Mouse (Mus musculus) 416B (cell line): ENCODE measurements at regions not wholly inside any gene's neighbourhood (a gene's known extent, or its start where the extent isn't known, plus 50 kb on each side); places are given as distances from the start of the nearest gene placed in this dataset.
"Not testable (repeated sequence)": the region's sequence is repeated elsewhere in the genome, so short reads cannot be mapped to it uniquely, and the experiment has no call there.

Experiments
- DNase-seq: peaks from one replicate; pipeline ENCODE4 v3.0.0; 2011; ENCODE audit warnings: low read depth

DNA sequence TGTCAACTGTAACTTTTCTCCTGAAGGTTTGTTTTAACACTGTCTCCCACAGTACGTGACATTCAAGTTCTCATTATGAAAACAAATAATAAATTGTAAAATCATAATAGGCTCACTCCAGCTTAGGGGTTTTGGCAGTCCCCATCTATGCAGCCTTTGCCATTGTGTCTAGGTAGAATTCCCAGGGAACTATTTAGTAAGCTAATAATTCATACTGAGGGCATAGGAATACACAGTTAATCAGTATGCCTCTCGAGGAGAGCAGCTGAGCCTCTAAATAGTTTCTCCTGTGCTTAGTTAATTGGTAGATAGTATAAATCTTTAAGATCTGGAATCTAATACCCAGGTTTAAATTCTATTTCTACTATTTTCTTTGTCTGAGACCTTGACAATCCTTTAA is 191.7 kb downstream of the Tprg start:
- no peak for DNase-seq

DNA sequence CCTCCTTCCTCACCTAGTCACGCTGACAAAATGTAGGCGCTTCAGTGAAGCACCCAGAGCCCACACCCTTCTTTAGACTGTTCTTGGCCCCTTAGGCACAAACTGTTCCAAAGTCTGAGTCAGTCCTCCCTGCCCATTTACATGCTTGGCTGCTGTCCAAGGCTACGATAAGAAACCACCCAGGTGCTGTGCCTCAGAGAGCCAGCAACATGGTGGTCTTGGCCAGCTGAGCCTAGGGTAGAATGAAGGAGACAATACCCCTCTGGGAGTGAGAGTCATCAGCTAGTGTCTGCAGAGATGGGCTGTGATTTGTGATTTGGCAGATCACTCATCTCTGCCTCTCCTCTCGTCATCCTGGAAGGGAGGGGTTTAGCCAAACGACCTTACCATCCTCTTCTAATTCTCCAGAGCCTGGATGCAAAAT is 197.2 kb downstream of the Tprg start:
- DNase-seq: no peak

DNA sequence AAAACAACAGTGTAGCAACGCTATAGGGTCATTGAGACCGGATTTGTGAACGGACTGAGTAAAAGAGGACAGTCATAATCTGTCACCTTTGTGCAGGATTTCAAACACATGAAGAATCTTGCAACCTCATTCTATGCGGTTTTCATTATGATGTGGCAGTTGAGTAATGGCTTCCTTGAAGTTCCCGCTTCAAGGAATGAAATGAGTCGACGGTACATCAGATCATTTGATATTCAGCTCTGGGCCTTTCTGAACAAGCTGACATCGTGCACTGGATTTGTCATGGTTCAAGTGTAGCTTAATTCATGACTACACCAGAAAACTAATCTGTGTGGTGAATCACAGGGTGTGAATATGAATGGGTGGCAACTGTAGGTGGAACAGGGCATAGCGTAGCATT is 198.4 kb downstream of the Tprg start:
- DNase-seq: peak; percentile 1

DNA sequence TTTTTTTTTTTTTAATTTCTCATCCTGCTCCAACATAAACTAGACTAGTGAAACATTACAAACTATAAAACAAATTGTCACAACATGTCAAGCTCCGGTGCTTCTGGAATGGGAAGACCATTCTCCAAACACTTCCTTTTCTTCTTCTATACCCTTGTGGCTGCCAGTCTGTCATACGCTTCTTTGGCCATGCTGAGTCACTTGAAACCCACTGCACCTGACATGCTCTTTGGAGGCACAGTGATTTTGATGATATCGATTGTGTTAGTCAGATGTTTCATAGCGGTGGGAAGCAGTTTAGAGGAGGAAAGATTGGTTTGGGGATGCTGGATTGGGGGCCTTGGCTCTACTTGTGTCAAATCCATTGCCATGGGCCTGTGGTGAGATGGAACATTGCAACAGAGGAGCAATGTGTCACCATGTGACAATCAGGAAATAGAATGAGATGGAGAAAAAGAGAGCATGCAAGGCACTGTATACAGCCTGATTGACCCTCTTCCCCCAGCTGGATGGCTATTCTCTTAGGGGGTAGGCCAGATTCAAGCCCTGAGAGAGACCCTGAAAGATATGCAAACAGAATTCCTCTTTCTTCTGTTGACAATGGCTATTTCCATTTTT is 197.0 kb upstream of the Trp63 start:
- no peak for DNase-seq

DNA sequence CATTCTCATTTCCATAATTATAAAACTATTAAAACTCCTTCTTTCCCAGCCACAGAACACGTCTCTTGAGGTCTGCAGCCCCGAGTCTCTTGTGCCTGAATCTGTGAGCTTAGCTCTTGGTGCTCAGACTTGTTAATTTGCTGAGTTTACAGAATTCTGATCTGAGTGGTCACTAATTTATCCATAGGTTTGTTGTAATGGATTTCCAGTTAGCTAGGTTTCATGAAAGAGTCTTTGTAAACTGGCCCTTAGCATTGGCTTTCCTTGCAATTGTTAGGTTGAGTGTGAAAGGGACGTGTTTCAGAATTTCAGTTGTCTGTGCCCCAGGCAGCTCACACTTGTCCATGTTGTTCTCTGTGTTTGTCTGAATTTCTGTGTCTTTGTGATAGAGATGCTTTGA is 192.7 kb upstream of the Trp63 start:
- no peak for DNase-seq

DNA sequence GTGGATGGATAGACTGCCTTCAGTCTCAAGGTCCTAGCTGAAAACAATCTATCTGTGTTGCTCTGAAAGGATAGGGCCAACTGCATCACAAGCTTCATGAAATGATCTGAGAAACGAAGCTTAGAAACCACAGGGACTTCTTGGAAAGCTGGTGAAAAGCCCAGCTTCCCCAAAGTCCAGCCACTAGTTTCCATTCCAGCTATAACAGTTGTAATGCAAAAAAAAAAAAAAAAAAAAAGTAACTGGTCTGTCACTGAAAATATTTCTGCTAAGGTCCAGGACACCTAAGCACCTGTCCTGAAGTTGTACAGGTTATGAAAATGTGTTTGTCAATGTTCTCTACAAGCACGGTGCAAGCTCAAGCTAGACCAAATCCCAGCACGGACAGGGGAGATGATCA is 189.4 kb upstream of the Trp63 start:
- DNase-seq: no peak

DNA sequence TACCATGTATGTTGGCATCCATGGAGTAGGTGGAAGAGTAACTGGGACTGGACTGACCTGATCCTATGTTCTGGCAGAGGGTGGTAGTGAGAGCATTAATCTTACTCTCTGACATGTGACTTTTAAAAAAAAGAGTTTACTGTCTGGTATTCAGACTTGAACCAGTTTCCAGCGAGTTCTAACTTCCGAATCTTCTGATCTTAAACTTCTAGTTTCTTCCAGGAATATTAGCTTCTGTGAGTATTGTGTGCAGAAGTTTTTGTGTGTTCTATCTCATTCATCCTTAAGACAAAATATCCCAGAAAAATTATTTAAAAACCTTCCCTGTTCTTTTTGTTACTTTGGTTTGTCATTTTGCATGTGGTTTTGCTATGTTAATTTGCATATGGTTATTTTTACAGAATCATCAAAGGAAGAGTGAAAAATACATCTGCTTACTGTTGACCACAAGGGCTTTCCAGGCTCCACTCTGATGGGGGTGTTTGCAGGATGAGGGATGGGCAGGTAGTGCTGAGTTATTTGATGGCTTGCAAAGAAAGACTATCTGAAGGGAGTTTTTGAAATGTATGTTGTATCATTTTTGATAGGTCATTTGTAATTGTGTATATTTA is 187.9 kb upstream of the Trp63 start:
- DNase-seq: no peak

DNA sequence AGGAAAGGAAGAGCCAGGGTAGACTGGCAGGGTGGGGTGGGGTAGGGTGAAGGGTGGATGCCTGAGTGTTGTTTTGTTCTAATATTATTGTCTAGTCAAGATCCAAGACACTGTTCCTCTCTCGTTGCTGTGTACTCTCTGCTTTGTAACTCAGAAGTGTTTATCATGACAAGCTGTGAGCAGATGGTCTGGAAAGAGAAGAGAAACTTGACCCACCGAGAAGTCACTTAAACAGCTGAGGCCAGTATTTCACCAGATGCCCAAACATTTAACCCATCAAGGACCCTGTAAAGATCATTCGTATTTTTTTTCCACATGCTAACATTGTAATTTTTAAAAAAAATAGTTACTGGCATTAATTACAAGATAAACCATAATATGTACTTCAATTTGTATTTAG is 178.7 kb upstream of the Trp63 start:
- no peak for DNase-seq

DNA sequence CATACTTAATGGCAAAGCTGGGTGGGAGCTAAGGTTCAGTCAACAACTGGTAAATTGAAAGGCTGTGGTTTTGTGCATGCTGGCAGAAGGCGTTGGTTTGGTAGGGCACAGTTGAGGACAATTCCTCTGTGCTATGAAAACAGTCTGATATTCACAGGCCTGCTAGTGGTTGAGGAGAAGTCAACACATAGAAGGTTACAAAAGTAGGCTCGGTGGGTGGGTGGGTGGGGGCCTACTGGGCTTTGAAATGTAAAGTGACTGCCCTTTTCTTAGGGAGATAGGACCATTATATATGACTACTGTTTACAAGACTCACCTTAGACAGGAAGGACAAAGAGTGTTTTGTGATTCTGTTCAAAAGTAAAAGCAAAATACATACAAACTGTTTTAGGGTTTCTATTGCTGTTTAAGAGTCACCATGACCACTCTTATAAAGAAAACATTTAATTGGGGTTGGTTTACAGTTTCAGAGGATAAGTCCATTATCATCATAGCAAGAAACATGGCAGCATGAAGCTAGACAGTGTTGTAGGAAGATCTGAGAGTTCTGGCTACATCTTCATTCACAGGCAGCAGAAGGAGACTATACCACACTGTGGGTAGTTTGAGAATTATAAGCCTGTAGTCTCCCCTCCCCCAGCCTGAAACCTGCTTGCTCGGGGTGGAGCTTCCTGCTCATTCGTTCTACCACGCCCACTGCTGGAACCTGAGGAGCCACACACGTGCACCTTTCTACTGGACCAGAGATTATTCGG is 166.3 kb upstream of the Trp63 start:
- DNase-seq: no peak

DNA sequence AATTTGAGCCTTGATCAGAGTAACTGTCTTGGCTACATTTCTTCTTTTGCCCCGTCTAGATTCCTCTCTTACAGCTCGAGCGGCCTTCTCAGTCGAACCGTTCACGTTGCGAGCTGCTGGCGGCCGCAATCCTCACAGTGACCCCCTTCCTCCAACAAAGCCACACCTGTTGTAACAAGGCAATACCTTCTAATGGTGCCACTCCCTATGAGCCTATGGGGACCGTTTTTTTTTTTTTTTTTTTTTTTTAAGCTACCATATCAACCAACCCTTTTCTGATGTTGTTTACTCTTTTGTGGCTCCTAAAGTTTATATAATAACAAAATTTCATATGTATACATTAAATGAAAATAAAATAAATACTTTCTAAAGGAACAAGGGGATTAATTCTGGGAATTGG is 160.4 kb upstream of the Trp63 start:
- not testable (repeated sequence) for DNase-seq

DNA sequence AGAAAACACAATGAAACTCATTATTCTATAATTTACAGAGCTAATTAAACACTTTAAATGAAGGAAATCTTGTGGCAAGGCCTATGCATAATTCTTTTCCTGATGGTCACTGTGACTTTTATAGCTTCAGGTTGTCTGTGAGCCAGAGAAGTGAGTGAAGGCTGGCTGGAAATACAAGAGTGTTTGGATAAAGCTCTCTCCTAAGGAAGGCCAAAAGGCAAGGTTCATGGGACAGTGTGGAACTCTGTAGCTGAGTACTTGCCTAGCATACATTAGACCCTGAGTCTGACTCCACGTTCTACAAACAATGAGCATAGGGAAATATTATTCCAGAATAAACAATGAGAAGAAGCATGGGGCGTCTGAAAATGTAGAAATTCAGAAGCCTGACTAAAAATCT is 159.9 kb upstream of the Trp63 start:
- DNase-seq: no peak

DNA sequence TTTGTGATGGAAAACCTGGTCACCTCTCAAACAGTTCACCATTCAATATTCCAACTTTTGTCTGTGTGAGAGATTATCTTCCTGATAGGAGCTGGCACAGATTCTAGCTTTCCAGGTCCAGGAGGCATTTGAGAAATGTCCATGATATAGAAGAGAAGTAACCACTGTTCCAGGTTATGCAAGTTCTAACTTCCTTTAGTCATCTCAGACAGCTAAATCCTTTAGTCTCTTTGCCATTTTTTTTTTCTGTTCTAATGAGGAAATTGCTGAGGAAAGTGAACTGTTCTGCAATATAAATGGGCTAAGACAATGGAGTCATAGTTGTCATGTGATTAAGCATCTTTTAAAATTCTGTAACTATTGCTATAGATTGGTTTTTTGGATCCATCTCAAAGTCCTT is 155.7 kb upstream of the Trp63 start:
- no peak for DNase-seq

DNA sequence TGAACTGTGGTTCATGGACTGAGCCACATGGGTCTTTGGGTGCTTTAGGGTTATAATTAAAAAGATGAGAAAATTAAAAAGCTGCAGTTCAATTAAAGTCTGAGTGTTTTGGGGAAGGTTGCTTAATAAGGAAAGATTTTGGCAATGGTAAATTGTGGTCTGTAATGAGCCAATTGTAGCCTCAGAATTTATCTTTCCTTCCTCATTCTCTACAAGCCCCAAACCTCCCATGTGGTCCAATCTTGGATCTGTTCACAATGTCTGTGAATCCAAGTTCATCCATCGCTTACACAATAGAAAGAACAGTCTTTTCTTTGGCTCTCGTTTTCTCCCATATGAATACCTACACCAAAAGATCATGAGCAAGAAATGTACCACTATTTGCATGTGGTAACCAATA is 155.2 kb upstream of the Trp63 start:
- DNase-seq: no peak

DNA sequence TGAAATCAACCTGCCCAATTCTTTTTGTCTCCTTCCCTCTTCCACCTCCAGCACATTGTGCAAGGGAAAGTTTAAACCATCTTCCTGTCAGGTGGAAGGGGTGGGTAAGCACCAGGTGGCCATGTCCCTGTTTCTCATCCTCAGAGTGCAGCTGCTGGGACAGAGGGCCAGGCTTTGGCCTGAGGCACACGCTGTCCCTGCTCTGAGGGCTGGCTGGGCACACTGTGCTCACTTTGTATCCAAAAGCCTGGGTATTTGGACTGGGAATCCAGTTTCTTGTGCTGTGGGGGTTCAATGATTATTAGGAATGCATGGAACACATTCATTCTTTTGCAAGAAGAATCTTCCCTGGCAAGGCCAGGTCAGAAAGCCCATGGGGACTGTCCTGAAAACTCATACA is 153.9 kb upstream of the Trp63 start:
- DNase-seq: no peak

DNA sequence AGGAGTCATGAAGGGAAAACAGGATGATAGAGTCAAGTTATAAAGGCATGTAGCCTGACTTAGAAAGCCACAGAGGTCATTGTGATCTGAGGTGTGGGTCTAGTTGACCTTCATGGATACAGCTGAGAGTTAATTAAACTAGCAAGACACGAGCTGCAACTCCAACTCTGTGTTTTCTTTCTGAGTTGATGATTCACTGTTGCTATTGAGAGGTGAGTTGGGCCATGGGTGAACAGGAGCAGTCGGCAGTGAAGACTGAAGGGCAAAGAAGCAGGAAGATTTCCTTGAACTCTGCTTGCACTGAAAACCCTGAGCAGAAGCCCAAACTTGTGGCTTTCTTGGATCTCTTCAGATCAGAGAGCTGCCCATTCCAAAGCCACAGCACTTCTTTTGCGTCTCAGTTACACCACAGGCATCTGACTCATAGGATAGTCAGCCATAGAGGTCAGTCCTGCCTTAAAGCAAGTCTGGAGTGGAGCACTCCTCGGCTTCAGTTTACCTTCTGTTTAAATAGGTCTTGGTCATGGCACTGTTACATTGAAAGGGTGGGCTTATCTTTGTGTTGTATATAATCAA is 151.7 kb upstream of the Trp63 start:
- DNase-seq: peak; percentile 37

DNA sequence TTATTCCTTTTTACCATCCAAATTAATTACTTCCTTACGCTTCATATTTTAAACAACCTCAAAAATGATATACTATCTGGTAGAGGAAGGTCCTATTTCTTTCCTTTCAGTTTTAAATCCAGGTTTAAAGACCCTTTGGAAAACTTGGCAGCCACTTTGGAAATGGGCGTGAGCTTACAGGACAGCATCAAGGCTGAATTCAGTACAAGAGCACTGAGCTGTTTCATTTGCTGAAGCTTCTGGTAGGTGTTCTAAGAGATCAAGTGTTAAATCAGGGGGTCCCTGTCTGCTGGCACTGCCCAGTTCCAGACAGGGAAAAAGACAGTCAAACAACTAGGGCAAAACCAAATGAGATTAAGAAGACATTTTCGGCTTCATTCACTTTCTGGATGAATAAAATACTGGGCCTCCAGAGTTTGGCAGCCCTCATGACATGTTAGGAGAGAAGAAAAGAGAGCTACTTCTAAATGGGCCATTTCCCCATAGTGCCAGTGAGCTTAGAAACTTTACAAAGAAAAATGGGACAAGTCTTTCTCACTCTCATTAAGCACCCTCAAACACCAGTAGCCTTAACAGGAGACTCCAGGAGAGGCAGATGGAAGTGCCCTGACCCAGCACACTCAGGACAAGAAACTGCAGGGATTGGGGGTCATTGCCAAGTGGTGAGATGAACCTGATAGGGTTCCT is 150.9 kb upstream of the Trp63 start:
- no peak for DNase-seq

DNA sequence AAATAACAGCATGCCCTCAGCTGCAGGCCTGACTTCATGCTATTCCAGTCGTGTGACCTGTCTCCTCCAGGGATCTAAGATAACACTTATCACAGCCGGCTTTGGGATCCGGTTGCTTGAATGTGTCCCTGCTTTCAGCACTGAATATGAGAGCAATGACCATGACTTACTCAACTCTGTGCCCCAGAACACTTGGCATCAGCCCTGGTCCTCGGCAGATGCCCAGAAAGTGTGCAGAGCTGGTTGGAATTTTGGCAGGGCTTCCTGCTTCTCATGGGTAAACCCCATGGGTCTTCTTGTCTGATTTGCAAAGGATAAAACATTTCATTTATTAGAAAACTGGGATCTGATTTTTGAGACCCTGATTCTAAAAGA is 150.4 kb upstream of the Trp63 start:
- DNase-seq: no peak

DNA sequence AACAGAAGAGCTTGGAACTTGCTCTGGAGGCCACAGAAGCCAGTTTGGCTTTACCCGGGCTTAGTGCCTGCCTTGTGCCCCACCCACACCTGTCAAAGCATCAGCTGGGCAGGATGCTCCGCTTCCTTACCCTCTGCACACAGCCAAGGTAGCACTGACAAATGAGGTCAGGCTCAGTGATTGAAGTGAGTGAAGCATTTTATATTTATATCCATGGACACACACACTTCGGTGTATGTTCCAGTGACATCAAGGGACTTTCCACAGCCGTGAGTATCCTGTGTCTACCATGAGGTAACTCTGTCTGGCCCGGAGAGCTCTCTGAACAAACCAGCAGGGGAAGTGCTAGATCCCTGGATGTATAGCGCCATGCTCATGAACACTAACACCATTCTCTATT is 147.0 kb upstream of the Trp63 start:
- DNase-seq: no peak

DNA sequence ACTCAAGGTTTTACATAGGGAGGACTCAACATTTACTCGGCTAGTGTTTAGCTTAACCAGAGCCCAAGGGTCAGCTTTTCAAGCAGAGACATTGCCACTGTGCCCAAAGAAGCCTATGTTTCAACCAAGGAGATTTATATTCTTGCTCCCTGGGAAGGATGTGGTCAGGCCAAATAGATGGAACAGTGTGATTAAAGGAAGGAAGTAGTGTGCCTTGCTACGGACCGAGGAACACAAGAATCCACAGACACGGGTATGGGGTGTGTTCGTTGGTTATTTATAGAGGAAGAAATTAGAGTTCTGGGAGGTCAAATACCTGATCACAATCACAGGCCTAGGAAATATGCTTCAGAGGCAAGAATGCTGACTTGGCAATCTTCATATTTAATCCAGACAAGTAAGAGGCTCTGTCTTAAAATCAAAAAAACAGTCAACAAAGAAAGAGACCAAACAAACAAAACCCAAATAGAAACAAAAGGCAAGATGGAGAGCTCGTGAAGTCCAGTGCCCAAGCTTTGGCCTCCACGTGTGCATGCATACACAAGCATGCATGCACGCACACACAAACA is 133.9 kb upstream of the Trp63 start:
- peak; percentile 8 for DNase-seq

DNA sequence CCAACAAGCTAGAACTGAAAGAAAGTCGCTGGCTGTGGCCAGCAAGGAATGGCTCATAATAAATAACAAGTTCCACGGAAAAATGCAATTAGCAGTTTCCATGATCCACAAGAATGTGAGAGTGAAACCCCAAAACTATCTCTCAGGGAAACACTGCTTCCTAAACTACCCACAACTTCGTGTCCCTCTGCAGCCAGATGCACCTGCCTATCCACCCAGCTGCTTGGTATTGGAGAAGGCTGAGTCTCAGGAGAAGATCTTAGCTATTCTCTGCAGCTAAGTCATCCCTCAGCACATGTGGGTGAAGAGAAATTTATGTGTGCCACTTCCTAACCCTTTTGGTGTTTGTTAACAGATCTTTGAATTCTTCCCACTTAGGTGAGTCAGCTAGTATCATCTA is 126.4 kb upstream of the Trp63 start:
- no peak for DNase-seq

DNA sequence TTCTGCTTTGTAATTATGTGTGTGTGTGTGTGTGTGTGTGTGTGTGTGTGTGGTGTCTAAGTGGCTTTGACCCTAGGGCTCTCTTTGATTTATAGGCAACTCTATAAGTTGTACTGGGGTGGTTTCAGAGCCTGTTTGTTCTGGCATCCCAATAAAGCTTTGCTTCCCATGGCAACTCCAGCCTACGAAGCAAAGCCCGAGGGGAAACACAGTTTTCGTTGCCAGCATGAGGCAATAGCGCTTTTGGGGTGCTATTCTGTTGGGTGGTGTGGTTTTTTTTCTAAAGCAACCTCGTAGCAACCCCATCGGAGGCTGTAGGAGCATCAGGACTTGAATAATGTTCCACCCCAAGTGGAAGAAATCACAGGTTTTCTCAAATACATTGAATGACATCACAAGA is 103.3 kb upstream of the Trp63 start:
- DNase-seq: no peak

DNA sequence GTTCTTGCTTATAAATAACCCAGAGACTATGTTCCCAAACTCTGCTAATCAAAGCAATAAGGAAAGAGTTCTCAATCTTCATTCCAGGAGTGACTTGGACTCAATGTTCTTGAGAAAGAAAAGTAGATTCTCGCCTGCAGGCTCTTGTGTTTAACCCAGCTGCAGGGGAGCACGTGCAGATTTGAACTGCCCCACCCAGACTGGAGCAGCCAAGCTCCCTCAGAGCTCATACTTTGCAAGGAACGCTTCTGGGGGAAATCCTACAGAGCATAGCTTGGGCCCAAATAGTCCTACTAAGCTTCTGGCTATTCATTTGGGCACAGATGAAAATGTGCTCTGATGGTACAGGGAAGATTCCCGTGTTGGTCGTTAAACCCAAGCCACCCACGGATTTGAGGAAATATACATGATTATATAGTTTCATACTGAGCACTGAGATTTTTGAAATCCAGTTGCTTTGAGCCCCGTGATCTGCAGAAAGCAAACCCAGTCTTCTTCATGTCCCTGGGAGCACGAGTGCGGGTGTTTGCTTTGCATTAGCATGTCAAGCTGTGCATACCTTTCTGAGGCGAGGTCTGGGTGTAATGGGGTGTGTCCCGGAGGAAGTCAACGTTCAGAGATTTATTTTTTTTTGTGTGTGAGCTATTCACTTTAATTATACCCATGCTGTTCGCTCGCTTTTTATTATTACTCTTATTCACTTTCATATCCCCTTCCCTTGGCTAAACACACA is 99.1 kb upstream of the Trp63 start:
- no peak for DNase-seq
